Mouse (Mus musculus) kidney, adult 2 months (tissue): Measurements from ENCODE around the gene Hc.

Experiments used
- CTCF ChIP-seq: fragments of 200-500 bp; conservative IDR thresholded peaks from 2 replicates; pipeline ENCODE4 v1.5.1; 2011; ENCODE audit warnings: low read depth, mild to moderate bottlenecking, control low read depth, low read length, moderate library complexity, mixed read lengths; ENCODE audit not compliant: insufficient read depth, insufficient read length
- POLR2A ChIP-seq: fragments of 200-500 bp; IDR thresholded peaks from one replicate; pipeline ENCODE4 v1.6.1; 2011; ENCODE audit warnings: low read depth, low read length, control low read depth

GRCm38 (mm10) chr2:35072547-35072946 is 11.3 kb upstream of the Hc start:
- TF ChIP-seq CTCF (no peak), POLR2A (no peak)
